Mouse (Mus musculus) embryonic facial prominence, embryonic 15.5 days (tissue): ENCODE data around the gene Arnt2. TPM values are rescaled to one million over a fixed set of nuclear protein-coding genes. Genes with fewer than 3 reads are reported as not detected.

Experiments used
- ATAC-seq: fragments of 200-750 bp; cut with Nextera tagmentation; 2 replicates; pipeline ENCODE4 v1.8.0; 2017; ENCODE audit warnings: low read depth, moderate TSS enrichment; ENCODE audit not compliant: insufficient number of reproducible peaks, low FRiP score, low TSS enrichment
- H3K27ac ChIP-seq: fragments of 300-500 bp; sonication (generic); replicated peaks from 2 replicates; pipeline ENCODE4 v1.5.1; 2015; ENCODE audit warnings: mild to moderate bottlenecking, inconsistent platforms
- H3K27me3 ChIP-seq: fragments of 300-500 bp; sonication (generic); 2 replicates; pipeline ENCODE4 v1.6.1; 2015; ENCODE audit warnings: inconsistent platforms
- H3K36me3 ChIP-seq: fragments of 300-500 bp; sonication (generic); 2 replicates; pipeline ENCODE4 v1.6.1; 2015; ENCODE audit warnings: mild to moderate bottlenecking, inconsistent platforms
- H3K4me1 ChIP-seq: fragments of 300-500 bp; sonication (generic); 2 replicates; pipeline ENCODE4 v1.6.1; 2015; ENCODE audit warnings: inconsistent platforms
- H3K4me2 ChIP-seq: fragments of 300-500 bp; sonication (generic); replicated peaks from 2 replicates; pipeline ENCODE4 v1.6.1; 2015; ENCODE audit warnings: mild to moderate bottlenecking, inconsistent platforms
- H3K4me3 ChIP-seq: fragments of 300-500 bp; sonication (generic); replicated peaks from 2 replicates; pipeline ENCODE4 v1.5.1; 2015; ENCODE audit warnings: mild to moderate bottlenecking, inconsistent platforms
- H3K9ac ChIP-seq: fragments of 300-500 bp; sonication (generic); 2 replicates; pipeline ENCODE4 v1.6.1; 2015; ENCODE audit warnings: inconsistent platforms
- H3K9me3 ChIP-seq: fragments of 300-500 bp; sonication (generic); replicated peaks from 2 replicates; pipeline ENCODE4 v1.6.1; 2016; ENCODE audit warnings: inconsistent platforms
- WGBS: fragments of 180-500 bp; shearing (Covaris S2); methylation state at CpG from one replicate; pipeline ENCODE4 v1.1.7; 2015; 5-methylcytosine and 5-hydroxymethylcytosine counted together
- polyA plus RNA-seq: library from polyadenylated mRNA; unstranded; fragments of >200 nt; fragmentation: Nextera tagmentation; extraction: Ambion mirVana; gene quantifications from 2 replicates; pipeline ENCODE4 v1.2.1, GENCODE M21; 2015

Gene Arnt2
- polyA plus RNA-seq, 1 experiment from 2014 or later: 6.5 TPM

GRCm38 (mm10) chr7:84256661-84257060, 153.3 kb downstream of the Arnt2 start:
- no peak overlapping the region for H3K4me3 ChIP-seq
- 97% methylated on average over 3 of the region's 3 CpGs for WGBS
- no peak for ATAC-seq
- no peaks in the 10 kb centered on the region; the same call in 1 of the 2 replicates for H3K36me3 ChIP-seq
- H3K9ac ChIP-seq: no peak overlapping the region
- no peaks in the 10 kb centered on the region for H3K4me1 ChIP-seq
- no peaks in the 10 kb centered on the region for H3K27me3 ChIP-seq
- no peak overlapping the region for H3K27ac ChIP-seq
- no peak overlapping the region for H3K4me2 ChIP-seq
- H3K9me3 ChIP-seq: no peaks in the 10 kb centered on the region

GRCm38 (mm10) chr7:84256245-84256644, 153.7 kb downstream of the Arnt2 start:
- Histone ChIP-seq H3K4me2 (no peak overlapping the region), H3K27me3 (no peaks in the 10 kb centered on the region), H3K27ac (no peak overlapping the region), H3K9ac (no peak overlapping the region), H3K9me3 (no peaks in the 10 kb centered on the region), H3K4me3 (no peak overlapping the region), H3K4me1 (no peaks in the 10 kb centered on the region), H3K36me3 (no peaks in the 10 kb centered on the region)
- 50% methylated on average over 1 of the region's 1 CpGs for WGBS
- ATAC-seq: no peak

- H3K9me3 ChIP-seq: no peaks in the 10 kb centered on the region
- H3K36me3 ChIP-seq: no peaks in the 10 kb centered on the region
- ATAC-seq: no peak
- no peak overlapping the region for H3K4me2 ChIP-seq
- H3K4me1 ChIP-seq: no peaks in the 10 kb centered on the region
- no peak overlapping the region for H3K4me3 ChIP-seq
- H3K27ac ChIP-seq: no peak overlapping the region
- WGBS: 62% methylated on average over 8 of the region's 8 CpGs
- no peaks in the 10 kb centered on the region for H3K27me3 ChIP-seq
- H3K9ac ChIP-seq: no peak overlapping the region
Observed at GRCm38 (mm10) chr7:84254916-84255315, 155.1 kb downstream of the Arnt2 start.

- H3K4me1 ChIP-seq: no peaks in the 10 kb centered on the region
- H3K4me3 ChIP-seq: no peak overlapping the region
- H3K27me3 ChIP-seq: no peaks in the 10 kb centered on the region
- no peak overlapping the region for H3K9ac ChIP-seq
- 62% methylated on average over 3 of the region's 3 CpGs for WGBS
- H3K36me3 ChIP-seq: 0 out of 2 replicates have a peak, but pooled peaks cover 2% of the 10 kb centered on the region
- no peak overlapping the region for H3K4me2 ChIP-seq
- H3K9me3 ChIP-seq: no peaks in the 10 kb centered on the region
- no peak overlapping the region for H3K27ac ChIP-seq
- no peak for ATAC-seq
Observed at GRCm38 (mm10) chr7:84254311-84254710, 155.7 kb downstream of the Arnt2 start.

DNA sequence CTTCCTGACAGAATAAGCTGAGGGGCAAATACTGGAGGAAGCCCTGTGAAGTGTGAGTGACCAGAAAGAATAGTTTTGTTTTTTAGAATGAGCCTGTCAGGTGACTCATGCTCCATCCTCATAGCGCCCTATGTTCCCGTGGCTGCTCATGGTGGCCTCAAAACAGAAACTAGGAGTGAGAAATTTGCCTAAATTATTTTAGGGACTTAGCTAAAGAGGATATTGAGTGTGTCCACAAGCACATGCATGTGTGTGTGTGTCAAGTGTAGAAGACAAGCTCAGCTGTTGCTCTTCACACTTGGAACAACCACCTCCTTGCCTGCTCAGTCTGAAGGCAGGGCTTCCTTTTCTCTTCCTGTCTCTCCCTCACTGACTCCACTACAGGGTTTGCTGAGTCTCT, 158.3 kb downstream of the Arnt2 start:
- H3K4me1 ChIP-seq: 0 out of 2 replicates have a peak, but pooled peaks cover 7% of the 10 kb centered on the region
- H3K4me2 ChIP-seq: no peak overlapping the region
- WGBS: 85% methylated on average over 2 of the region's 2 CpGs
- no peak overlapping the region for H3K27ac ChIP-seq
- H3K4me3 ChIP-seq: no peak overlapping the region
- H3K9me3 ChIP-seq: no peaks in the 10 kb centered on the region
- no peak for ATAC-seq
- H3K36me3 ChIP-seq: 0 out of 2 replicates have a peak, but pooled peaks cover 2% of the 10 kb centered on the region
- H3K9ac ChIP-seq: no peak overlapping the region
- H3K27me3 ChIP-seq: no peaks in the 10 kb centered on the region

- WGBS: 91% methylated on average over 2 of the region's 2 CpGs
- Histone ChIP-seq H3K4me1 (0 out of 2 replicates have a peak, but pooled peaks cover 7% of the 10 kb centered on the region), H3K36me3 (0 out of 2 replicates have a peak, but pooled peaks cover 2% of the 10 kb centered on the region), H3K27ac (no peak overlapping the region), H3K9ac (no peak overlapping the region), H3K4me3 (no peak overlapping the region), H3K27me3 (no peaks in the 10 kb centered on the region), H3K4me2 (no peak overlapping the region), H3K9me3 (no peaks in the 10 kb centered on the region)
- ATAC-seq: no peak
Observed at GRCm38 (mm10) chr7:84250736-84251135, 159.2 kb downstream of the Arnt2 start.

GRCm38 (mm10) chr7:84249951-84250350, 160.0 kb downstream of the Arnt2 start:
- H3K36me3 ChIP-seq: 0 out of 2 replicates have a peak, but pooled peaks cover 2% of the 10 kb centered on the region
- 0 out of 2 replicates have a peak, but pooled peaks cover 7% of the 10 kb centered on the region for H3K4me1 ChIP-seq
- H3K27me3 ChIP-seq: no peaks in the 10 kb centered on the region
- no peak for ATAC-seq
- no peak overlapping the region for H3K27ac ChIP-seq
- WGBS: 85% methylated on average over 8 of the region's 8 CpGs
- H3K9ac ChIP-seq: no peak overlapping the region
- no peak overlapping the region for H3K4me3 ChIP-seq
- no peak overlapping the region for H3K4me2 ChIP-seq
- no peaks in the 10 kb centered on the region for H3K9me3 ChIP-seq

- no peak overlapping the region for H3K4me3 ChIP-seq
- 0 out of 2 replicates have a peak, but pooled peaks cover 7% of the 10 kb centered on the region for H3K4me1 ChIP-seq
- H3K36me3 ChIP-seq: 0 out of 2 replicates have a peak, but pooled peaks cover 2% of the 10 kb centered on the region
- H3K27ac ChIP-seq: no peak overlapping the region
- ATAC-seq: no peak
- WGBS: 50% methylated on average over 7 of the region's 7 CpGs
- H3K9me3 ChIP-seq: no peaks in the 10 kb centered on the region
- H3K9ac ChIP-seq: no peak overlapping the region
- no peak overlapping the region for H3K4me2 ChIP-seq
- no peaks in the 10 kb centered on the region for H3K27me3 ChIP-seq
Observed at GRCm38 (mm10) chr7:84249381-84249780, 160.6 kb downstream of the Arnt2 start.

- no peak overlapping the region for H3K27ac ChIP-seq
- no peak for ATAC-seq
- H3K36me3 ChIP-seq: 0 out of 2 replicates have a peak, but pooled peaks cover 2% of the 10 kb centered on the region
- H3K4me3 ChIP-seq: no peak overlapping the region
- no peak overlapping the region for H3K4me2 ChIP-seq
- no peaks in the 10 kb centered on the region for H3K9me3 ChIP-seq
- H3K4me1 ChIP-seq: 0 out of 2 replicates have a peak, but pooled peaks cover 7% of the 10 kb centered on the region
- no peaks in the 10 kb centered on the region for H3K27me3 ChIP-seq
- 22% methylated on average over 3 of the region's 3 CpGs for WGBS
- H3K9ac ChIP-seq: no peak overlapping the region
Observed at GRCm38 (mm10) chr7:84247960-84248665, 161.9 kb downstream of the Arnt2 start.

DNA sequence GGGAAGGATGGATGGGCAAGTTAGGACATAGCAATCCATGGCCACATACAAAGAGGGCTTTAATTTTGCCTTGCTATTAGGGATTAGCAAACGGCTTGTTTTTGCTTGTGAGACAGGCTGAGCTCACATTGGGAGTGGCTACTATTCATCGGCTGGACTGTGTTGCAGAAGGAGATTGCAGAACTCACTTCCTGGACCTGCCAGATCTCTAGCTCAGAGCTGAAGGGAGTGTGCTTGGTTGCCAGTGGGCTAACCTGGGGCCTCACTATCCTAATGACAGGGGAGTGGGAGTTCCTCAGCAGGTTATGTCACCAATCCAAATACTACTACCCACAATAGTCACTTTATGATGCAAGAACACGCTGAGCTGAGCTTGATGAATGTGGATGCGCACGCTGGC, 163.1 kb downstream of the Arnt2 start:
- Histone ChIP-seq H3K9ac (no peak overlapping the region), H3K27me3 (no peaks in the 10 kb centered on the region), H3K4me3 (no peak overlapping the region), H3K36me3 (0 out of 2 replicates have a peak, but pooled peaks cover 2% of the 10 kb centered on the region), H3K4me1 (0 out of 2 replicates have a peak, but pooled peaks cover 7% of the 10 kb centered on the region), H3K4me2 (no peak overlapping the region), H3K9me3 (no peaks in the 10 kb centered on the region), H3K27ac (no peak overlapping the region)
- 66% methylated on average over 5 of the region's 5 CpGs for WGBS
- no peak for ATAC-seq

DNA sequence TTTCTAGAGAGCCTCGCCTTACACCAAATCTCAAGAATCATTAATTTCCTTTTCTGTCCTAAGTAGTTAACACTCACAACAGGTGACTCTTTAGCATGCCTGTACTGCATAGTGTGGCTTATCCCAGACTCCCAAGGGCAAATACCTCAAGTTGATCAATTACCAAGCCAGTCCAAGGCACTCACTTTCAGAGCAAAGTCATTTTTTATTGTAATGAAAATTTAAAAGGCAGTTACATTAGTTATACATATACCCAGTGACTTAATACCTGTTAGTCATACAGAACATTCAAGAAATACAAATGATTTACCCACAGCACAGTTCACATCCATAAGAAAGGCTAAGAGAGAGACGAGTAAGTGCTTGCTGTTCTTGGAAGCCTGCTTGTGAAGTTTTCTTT, 163.9 kb downstream of the Arnt2 start:
- Histone ChIP-seq H3K27ac (no peak overlapping the region), H3K4me2 (no peak overlapping the region), H3K36me3 (0 out of 2 replicates have a peak, but pooled peaks cover 2% of the 10 kb centered on the region), H3K27me3 (no peaks in the 10 kb centered on the region), H3K4me1 (0 out of 2 replicates have a peak, but pooled peaks cover 7% of the 10 kb centered on the region), H3K9me3 (no peaks in the 10 kb centered on the region), H3K4me3 (no peak overlapping the region), H3K9ac (no peak overlapping the region)
- ATAC-seq: no peak
- 76% methylated on average over 2 of the region's 2 CpGs for WGBS
